Mouse (Mus musculus) neural tube, embryonic 11.5 days (tissue): ENCODE data around the gene Pcsk2. TPM values are rescaled to one million over a fixed set of nuclear protein-coding genes. Genes with fewer than 3 reads are reported as not detected.

Experiments used
- ATAC-seq: fragments of 200-750 bp; cut with Nextera tagmentation; 2 replicates; pipeline ENCODE4 v1.8.0; 2017; ENCODE audit warnings: moderate number of reproducible peaks, mild to moderate bottlenecking, moderate TSS enrichment, moderate library complexity; ENCODE audit not compliant: insufficient read depth, low FRiP score, low TSS enrichment
- DNase-seq: peaks from one replicate; pipeline ENCODE4 v3.0.0-alpha.2; 2015; ENCODE audit warnings: low spot score
- H3K27ac ChIP-seq: fragments of 300-500 bp; sonication (generic); 2 replicates; pipeline ENCODE4 v1.5.1; 2014; ENCODE audit warnings: low read depth, mild to moderate bottlenecking, low read length
- H3K27me3 ChIP-seq: fragments of 300-500 bp; sonication (generic); 2 replicates; pipeline ENCODE4 v1.6.1; 2014; ENCODE audit warnings: mild to moderate bottlenecking, low read length, mixed read lengths; ENCODE audit not compliant: control insufficient read depth, insufficient read depth
- H3K36me3 ChIP-seq: fragments of 300-500 bp; sonication (generic); 2 replicates; pipeline ENCODE4 v1.6.1; 2014; ENCODE audit warnings: mild to moderate bottlenecking, low read length, moderate library complexity, mixed read lengths; ENCODE audit not compliant: control insufficient read depth, insufficient read depth
- H3K4me1 ChIP-seq: fragments of 300-500 bp; sonication (generic); 2 replicates; pipeline ENCODE4 v1.6.1; 2014; ENCODE audit warnings: low read length, mixed read lengths; ENCODE audit not compliant: control insufficient read depth, insufficient read depth
- H3K4me2 ChIP-seq: fragments of 300-500 bp; sonication (generic); 2 replicates; pipeline ENCODE4 v1.6.1; 2014; ENCODE audit warnings: low read depth, mild to moderate bottlenecking, moderate library complexity
- H3K4me3 ChIP-seq: fragments of 300-500 bp; sonication (generic); 2 replicates; pipeline ENCODE4 v1.5.1; 2014; ENCODE audit warnings: low read depth, low read length
- H3K9ac ChIP-seq: fragments of 300-500 bp; sonication (generic); 2 replicates; pipeline ENCODE4 v1.6.1; 2014; ENCODE audit warnings: mild to moderate bottlenecking, low read length
- H3K9me3 ChIP-seq: fragments of 300-500 bp; sonication (generic); 2 replicates; pipeline ENCODE4 v1.6.1; 2016; ENCODE audit warnings: low read length; ENCODE audit not compliant: control insufficient read depth
- WGBS: fragments of 180-500 bp; shearing (Covaris S2); extraction: QIAGEN DNeasy Blood & Tissue Kit; methylation state at CpG from one replicate; pipeline ENCODE4 v1.1.7; 2014; 5-methylcytosine and 5-hydroxymethylcytosine counted together
- polyA plus RNA-seq: library from polyadenylated mRNA; unstranded; fragments of >200 nt; fragmentation: Nextera tagmentation; extraction: Ambion mirVana; gene quantifications from 2 replicates; pipeline ENCODE4 v1.2.1, GENCODE M21; 2014

Gene Pcsk2
- polyA plus RNA-seq, 1 experiment from 2014 or later: 7.5 TPM

- DNase-seq (no peak), ATAC-seq (no peak)
- 87% methylated on average over 8 of the region's 8 CpGs for WGBS
- H3K27me3 ChIP-seq: no peaks in the 10 kb centered on the region
- no peak overlapping the region for H3K4me3 ChIP-seq
- H3K4me2 ChIP-seq: no peak overlapping the region
- H3K9ac ChIP-seq: no peak overlapping the region
- H3K27ac ChIP-seq: no peak overlapping the region
- H3K36me3 ChIP-seq: no peaks in the 10 kb centered on the region
- H3K4me1 ChIP-seq: no peaks in the 10 kb centered on the region
- no peaks in the 10 kb centered on the region for H3K9me3 ChIP-seq
Observed at GRCm38 (mm10) chr2:143724720-143725119, 178.8 kb downstream of the Pcsk2 start.

GRCm38 (mm10) chr2:143732501-143732900, 186.5 kb downstream of the Pcsk2 start:
- DNase-seq: no peak
- H3K9ac ChIP-seq: no peak overlapping the region
- H3K4me1 ChIP-seq: no peaks in the 10 kb centered on the region
- WGBS: 86% methylated on average over 10 of the region's 10 CpGs
- no peaks in the 10 kb centered on the region for H3K36me3 ChIP-seq
- no peak overlapping the region for H3K4me2 ChIP-seq
- no peak overlapping the region for H3K27ac ChIP-seq
- no peak overlapping the region for H3K4me3 ChIP-seq
- no peaks in the 10 kb centered on the region for H3K9me3 ChIP-seq
- H3K27me3 ChIP-seq: no peaks in the 10 kb centered on the region
- ATAC-seq: no peak

- no peaks in the 10 kb centered on the region for H3K4me1 ChIP-seq
- H3K36me3 ChIP-seq: no peaks in the 10 kb centered on the region
- no peak overlapping the region for H3K4me2 ChIP-seq
- H3K4me3 ChIP-seq: no peak overlapping the region
- no peaks in the 10 kb centered on the region for H3K27me3 ChIP-seq
- no peaks in the 10 kb centered on the region for H3K9me3 ChIP-seq
- ATAC-seq (no peak), DNase-seq (no peak)
- H3K27ac ChIP-seq: no peak overlapping the region
- H3K9ac ChIP-seq: no peak overlapping the region
- WGBS: 85% methylated on average over 3 of the region's 3 CpGs
Observed at GRCm38 (mm10) chr2:143735442-143735841, 189.5 kb downstream of the Pcsk2 start.

GRCm38 (mm10) chr2:143739475-143740226, 193.7 kb downstream of the Pcsk2 start:
- H3K4me3 ChIP-seq: no peak overlapping the region
- H3K4me2 ChIP-seq: no peak overlapping the region
- no peaks in the 10 kb centered on the region for H3K9me3 ChIP-seq
- H3K27me3 ChIP-seq: no peaks in the 10 kb centered on the region
- H3K4me1 ChIP-seq: no peaks in the 10 kb centered on the region
- WGBS: 88% methylated on average over 7 of the region's 7 CpGs
- ATAC-seq: no peak
- H3K36me3 ChIP-seq: no peaks in the 10 kb centered on the region
- no peak for DNase-seq
- no peak overlapping the region for H3K9ac ChIP-seq
- H3K27ac ChIP-seq: no peak overlapping the region

- no peak for ATAC-seq
- Histone ChIP-seq H3K27me3 (no peaks in the 10 kb centered on the region), H3K36me3 (no peaks in the 10 kb centered on the region), H3K9ac (no peak overlapping the region), H3K27ac (no peak overlapping the region), H3K9me3 (no peaks in the 10 kb centered on the region), H3K4me1 (no peaks in the 10 kb centered on the region), H3K4me3 (no peak overlapping the region), H3K4me2 (no peak overlapping the region)
- no peak for DNase-seq
- 91% methylated on average over 5 of the region's 5 CpGs for WGBS
Observed at GRCm38 (mm10) chr2:143742436-143742835, 196.5 kb downstream of the Pcsk2 start.

- WGBS: 91% methylated on average over 4 of the region's 4 CpGs
- no peaks in the 10 kb centered on the region for H3K9me3 ChIP-seq
- H3K36me3 ChIP-seq: no peaks in the 10 kb centered on the region
- no peak overlapping the region for H3K27ac ChIP-seq
- no peak for DNase-seq
- H3K4me2 ChIP-seq: no peak overlapping the region
- H3K9ac ChIP-seq: no peak overlapping the region
- no peak for ATAC-seq
- no peak overlapping the region for H3K4me3 ChIP-seq
- no peaks in the 10 kb centered on the region for H3K27me3 ChIP-seq
- H3K4me1 ChIP-seq: no peaks in the 10 kb centered on the region
Observed at GRCm38 (mm10) chr2:143743081-143743480, 197.1 kb downstream of the Pcsk2 start.

DNA sequence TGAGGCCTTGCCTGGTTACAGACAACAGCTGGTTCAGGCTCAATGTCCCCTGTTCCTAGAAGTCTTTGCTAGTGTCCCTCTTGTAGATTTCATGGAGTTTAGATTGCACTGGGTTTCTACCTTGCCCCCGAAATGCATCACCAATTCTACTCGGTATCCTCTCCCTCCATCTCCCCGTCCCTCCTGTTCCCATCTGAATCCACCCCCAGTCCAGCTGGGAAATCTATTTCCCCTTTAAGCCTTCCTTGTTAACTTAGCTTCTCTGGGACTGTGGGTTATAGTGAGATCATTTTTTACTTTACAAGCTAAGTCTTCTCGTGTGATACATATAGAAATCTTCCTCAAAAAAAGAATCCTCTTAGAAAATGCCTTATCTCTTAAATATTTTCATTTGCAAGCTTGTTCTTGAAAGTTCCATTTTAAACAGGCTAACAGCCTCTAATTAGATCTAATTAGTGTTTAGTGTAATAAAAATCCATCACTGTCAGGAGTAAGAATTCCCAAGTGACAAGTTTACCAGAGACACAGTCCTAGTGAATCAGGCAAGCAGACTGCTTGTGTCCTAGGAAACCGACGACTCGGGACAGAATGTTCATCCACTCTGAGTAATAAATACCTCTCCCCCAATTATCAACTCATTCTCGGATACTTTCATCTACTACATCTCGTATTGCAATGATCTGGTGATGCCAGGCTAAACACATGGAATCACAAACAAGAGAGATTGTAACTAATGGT, 206.3 kb downstream of the Pcsk2 start:
- Histone ChIP-seq H3K4me1 (no peaks in the 10 kb centered on the region), H3K9ac (no peak overlapping the region), H3K4me3 (no peak overlapping the region), H3K27ac (no peak overlapping the region), H3K9me3 (no peaks in the 10 kb centered on the region), H3K4me2 (no peak overlapping the region), H3K36me3 (no peaks in the 10 kb centered on the region), H3K27me3 (no peaks in the 10 kb centered on the region)
- 31% methylated on average over 9 of the region's 9 CpGs for WGBS
- DNase-seq (no peak), ATAC-seq (no peak)

GRCm38 (mm10) chr2:143776448-143776847, 230.5 kb downstream of the Pcsk2 start:
- Histone ChIP-seq H3K36me3 (no peaks in the 10 kb centered on the region), H3K4me1 (no peaks in the 10 kb centered on the region), H3K4me2 (no peak overlapping the region), H3K27ac (no peak overlapping the region), H3K27me3 (no peaks in the 10 kb centered on the region), H3K9me3 (no peaks in the 10 kb centered on the region), H3K9ac (no peak overlapping the region), H3K4me3 (no peak overlapping the region)
- WGBS: 1% methylated on average over 4 of the region's 4 CpGs
- no peak for ATAC-seq
- peak; percentile 22 for DNase-seq

DNA sequence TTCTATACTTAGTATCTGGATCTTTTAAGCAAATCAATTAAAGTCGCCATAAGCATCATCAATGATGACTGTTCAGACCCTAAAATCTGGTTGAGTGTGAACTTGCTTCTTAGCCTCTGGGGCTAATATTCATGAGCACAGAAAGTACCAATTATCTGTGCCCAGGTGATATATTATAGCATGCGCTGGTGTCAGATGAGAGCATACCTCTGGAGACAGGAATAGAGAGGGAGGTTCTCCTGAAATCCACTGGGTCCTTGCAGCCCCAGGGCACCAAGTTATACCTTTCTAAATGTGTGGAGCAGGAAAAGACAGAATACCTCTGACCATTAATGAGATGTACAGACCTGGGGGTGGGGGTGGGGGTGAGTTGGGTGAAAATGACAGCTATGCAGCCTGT, 234.4 kb downstream of the Pcsk2 start:
- H3K9ac ChIP-seq: no peak overlapping the region
- H3K4me3 ChIP-seq: no peak overlapping the region
- H3K4me2 ChIP-seq: no peak overlapping the region
- no peaks in the 10 kb centered on the region for H3K4me1 ChIP-seq
- no peaks in the 10 kb centered on the region for H3K36me3 ChIP-seq
- H3K27ac ChIP-seq: no peak overlapping the region
- H3K27me3 ChIP-seq: no peaks in the 10 kb centered on the region
- ATAC-seq (no peak), DNase-seq (no peak)
- WGBS: 80% methylated on average over 2 of the region's 2 CpGs
- no peaks in the 10 kb centered on the region for H3K9me3 ChIP-seq
